Mouse (Mus musculus) neural tube, embryonic 12.5 days (tissue): ENCODE data around the gene Slc30a2. TPM values are rescaled to one million over a fixed set of nuclear protein-coding genes. Genes with fewer than 3 reads are reported as not detected.
"Not testable (repeated sequence)": the region's sequence is repeated elsewhere in the genome, so short reads cannot be mapped to it uniquely, and the experiment has no call there.

Source experiments
- ATAC-seq: fragments of 200-750 bp; cut with Nextera tagmentation; 2 replicates; pipeline ENCODE4 v1.8.0; 2017; ENCODE audit warnings: low read depth, mild to moderate bottlenecking, moderate TSS enrichment, moderate library complexity; ENCODE audit not compliant: low FRiP score
- H3K27ac ChIP-seq: fragments of 300-500 bp; sonication (generic); 2 replicates; pipeline ENCODE4 v1.5.1; 2016
- H3K27me3 ChIP-seq: fragments of 300-500 bp; sonication (generic); replicated peaks from 2 replicates; pipeline ENCODE4 v1.6.1; 2016; ENCODE audit warnings: mild to moderate bottlenecking
- H3K36me3 ChIP-seq: fragments of 300-500 bp; sonication (generic); 2 replicates; pipeline ENCODE4 v1.6.1; 2016; ENCODE audit warnings: mild to moderate bottlenecking
- H3K4me1 ChIP-seq: fragments of 300-500 bp; sonication (generic); 2 replicates; pipeline ENCODE4 v1.6.1; 2016
- H3K4me2 ChIP-seq: fragments of 300-500 bp; sonication (generic); replicated peaks from 2 replicates; pipeline ENCODE4 v1.6.1; 2016; ENCODE audit warnings: mild to moderate bottlenecking
- H3K4me3 ChIP-seq: fragments of 300-500 bp; sonication (generic); 2 replicates; pipeline ENCODE4 v1.5.1; 2016
- H3K9ac ChIP-seq: fragments of 300-500 bp; sonication (generic); 2 replicates; pipeline ENCODE4 v1.6.1; 2016; ENCODE audit warnings: mild to moderate bottlenecking
- H3K9me3 ChIP-seq: fragments of 300-500 bp; sonication (generic); 2 replicates; pipeline ENCODE4 v1.6.1; 2016; ENCODE audit warnings: mild to moderate bottlenecking
- whole genome bisulfite sequencing: fragments of 180-500 bp; shearing (Covaris S2); methylation state at CpG from one replicate; pipeline ENCODE4 v1.1.7; 2016; 5-methylcytosine and 5-hydroxymethylcytosine counted together
- polyA plus RNA-seq: library from polyadenylated mRNA; unstranded; fragments of >200 nt; fragmentation: Nextera tagmentation; extraction: Ambion mirVana; gene quantifications from 2 replicates; pipeline ENCODE4 v1.2.1, GENCODE M21; 2016

Gene Slc30a2
- polyA plus RNA-seq, result not detected in 2 replicates

DNA sequence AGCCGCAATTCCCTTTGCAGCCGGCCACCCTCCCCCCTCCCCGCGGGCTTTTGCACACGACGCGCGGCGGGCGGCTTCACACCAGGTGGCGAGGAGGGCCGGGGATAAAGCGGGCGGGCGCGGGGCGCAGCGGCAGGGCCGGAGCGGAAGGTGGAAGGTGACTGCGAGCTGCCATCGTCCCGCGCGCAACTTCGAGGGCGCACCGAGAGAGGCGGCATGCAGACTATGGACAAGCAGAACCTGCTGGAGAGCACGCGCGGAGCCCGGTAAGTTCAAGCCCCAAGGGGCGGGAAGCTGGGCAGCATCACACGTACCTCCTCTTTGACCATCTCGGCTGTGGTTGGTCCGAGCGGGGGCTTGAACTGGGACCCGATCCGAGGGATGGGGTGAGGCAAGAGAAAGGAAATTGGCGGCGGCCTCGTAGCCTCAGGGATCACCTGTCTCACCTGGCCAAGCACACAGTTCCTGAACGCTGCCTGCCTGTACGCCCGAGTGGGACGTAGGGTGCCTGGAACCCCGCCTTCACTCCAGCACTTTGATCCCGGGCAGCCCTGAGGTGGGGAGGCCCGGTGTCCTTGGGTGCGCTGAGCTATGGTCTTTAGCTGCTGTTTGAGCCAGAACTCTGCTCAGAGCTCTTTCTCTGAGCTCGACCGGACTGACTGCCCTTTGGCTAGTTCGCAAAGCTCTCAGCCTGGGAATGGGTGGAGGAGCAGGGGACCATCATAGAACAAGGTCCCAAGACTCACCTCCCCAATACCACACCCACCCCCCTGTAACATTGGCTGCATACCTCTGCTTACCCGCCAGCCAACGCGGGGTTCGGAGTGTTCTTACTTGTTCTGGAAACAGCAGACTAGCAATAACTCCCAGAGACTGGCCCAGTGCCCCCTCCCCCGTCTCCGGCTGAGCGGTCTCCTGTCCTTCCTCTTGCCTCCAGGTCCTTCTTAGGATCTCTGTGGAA, at the start of gene Slc30a2:
Slc30a2 (plus strand) TSS at position 111 of the 961 bp plus-strand sequence.
- Histone ChIP-seq H3K4me2 (peak within 1 kb of the TSS; percentile 54), H3K9ac (no peak within 1 kb of the TSS), H3K27ac (no peak within 1 kb of the TSS), H3K4me1 (peaks cover 12% of the 10 kb centered on the region), H3K27me3 (peaks cover 52% of the 10 kb centered on the region), H3K4me3 (peak within 1 kb of the TSS; percentile 18; the same call in 1 of the 2 replicates), H3K9me3 (no peaks in the 10 kb centered on the region), H3K36me3 (no peaks in the 10 kb centered on the region)
- 2% methylated on average over 61 of the region's 61 CpGs for WGBS
- no peak for ATAC-seq

GRCm38 (mm10) chr4:134293692-134294163, 49.3 kb upstream of the Slc30a2 start:
- 73% methylated on average over 9 of the region's 9 CpGs for WGBS
- no peak overlapping the region for H3K9ac ChIP-seq

DNA sequence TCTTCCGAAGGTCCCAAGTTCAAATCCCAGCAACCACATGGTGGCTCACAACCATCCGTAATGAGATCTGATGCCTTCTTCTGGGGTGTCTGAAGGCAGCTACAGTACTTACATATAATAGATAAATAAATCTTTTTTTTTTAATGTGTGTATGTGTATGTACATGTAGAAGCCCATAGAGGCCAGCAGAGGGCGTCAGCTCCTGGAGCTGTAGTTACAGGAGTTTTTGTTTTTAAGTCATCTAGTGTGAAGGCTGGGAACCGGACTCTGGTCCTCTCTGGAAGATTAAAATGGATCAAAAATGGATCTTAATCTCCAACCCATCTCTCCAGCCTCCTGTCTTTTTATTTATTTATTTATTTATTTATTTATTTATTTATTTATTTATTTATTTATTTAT, 46.9 kb upstream of the Slc30a2 start:
- not testable (repeated sequence) for H3K4me3 ChIP-seq, H3K27ac ChIP-seq, H3K27me3 ChIP-seq, ATAC-seq, H3K4me1 ChIP-seq, H3K36me3 ChIP-seq, H3K9ac ChIP-seq, H3K9me3 ChIP-seq, H3K4me2 ChIP-seq
- whole genome bisulfite sequencing, result 85% methylated on average over 4 of the region's 4 CpGs

More at GRCm38 (mm10) chr4:134293692-134294163, 49.3 kb upstream of the Slc30a2 start:
- H3K9me3 ChIP-seq, result no peaks in the 10 kb centered on the region; the same call in 1 of the 2 replicates
- no peak overlapping the region for H3K4me2 ChIP-seq
- no peak overlapping the region for H3K27ac ChIP-seq
- H3K27me3 ChIP-seq, result no peaks in the 10 kb centered on the region
- ATAC-seq, result no peak
- no peaks in the 10 kb centered on the region for H3K36me3 ChIP-seq
- H3K4me3 ChIP-seq, result no peak overlapping the region
- H3K4me1 ChIP-seq, result peaks cover 2% of the 10 kb centered on the region; the same call in 1 of the 2 replicates

- Histone ChIP-seq H3K36me3 (no peaks in the 10 kb centered on the region), H3K9me3 (no peaks in the 10 kb centered on the region; the same call in 1 of the 2 replicates), H3K9ac (no peak overlapping the region), H3K4me2 (no peak overlapping the region), H3K4me1 (no peaks in the 10 kb centered on the region), H3K27ac (no peak overlapping the region), H3K4me3 (no peak overlapping the region), H3K27me3 (no peaks in the 10 kb centered on the region)
- ATAC-seq, result no peak
- 88% methylated on average over 4 of the region's 4 CpGs for WGBS
Observed at GRCm38 (mm10) chr4:134296523-134296922, 46.5 kb upstream of the Slc30a2 start.

DNA sequence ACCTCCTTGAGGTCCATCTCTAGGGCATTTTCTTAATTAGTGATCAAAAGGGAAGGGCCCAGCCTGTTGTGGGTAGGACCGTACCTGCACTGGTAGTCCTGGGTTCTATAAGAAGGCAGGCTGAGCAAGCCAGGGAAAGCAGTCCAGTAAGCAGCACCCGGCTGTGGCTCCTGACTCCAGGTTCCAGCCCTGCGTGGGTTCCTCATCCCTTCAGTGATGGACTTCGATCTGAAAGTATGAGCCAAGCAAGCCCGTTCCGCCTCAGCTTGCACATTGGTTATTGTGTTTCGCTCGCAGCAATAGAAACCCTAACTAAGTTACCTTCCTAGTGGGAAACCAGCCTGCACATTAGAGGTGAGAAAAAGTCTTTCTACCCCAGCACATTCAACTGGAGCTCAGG, 45.6 kb upstream of the Slc30a2 start:
- H3K9ac ChIP-seq, result no peak overlapping the region
- no peak overlapping the region for H3K4me2 ChIP-seq
- H3K27me3 ChIP-seq, result no peaks in the 10 kb centered on the region
- no peak for ATAC-seq
- WGBS, result 87% methylated on average over 8 of the region's 8 CpGs
- no peaks in the 10 kb centered on the region; the same call in 1 of the 2 replicates for H3K9me3 ChIP-seq
- no peak overlapping the region for H3K27ac ChIP-seq
- H3K4me1 ChIP-seq, result no peaks in the 10 kb centered on the region
- no peaks in the 10 kb centered on the region for H3K36me3 ChIP-seq
- H3K4me3 ChIP-seq, result no peak overlapping the region

- Histone ChIP-seq H3K27ac (no peak overlapping the region), H3K9me3 (no peaks in the 10 kb centered on the region; the same call in 1 of the 2 replicates), H3K4me2 (no peak overlapping the region), H3K36me3 (no peaks in the 10 kb centered on the region), H3K27me3 (no peaks in the 10 kb centered on the region), H3K9ac (no peak overlapping the region), H3K4me1 (no peaks in the 10 kb centered on the region), H3K4me3 (no peak overlapping the region)
- ATAC-seq, result no peak
- 80% methylated on average over 19 of the region's 19 CpGs for WGBS
Observed at GRCm38 (mm10) chr4:134298626-134299497, 44.1 kb upstream of the Slc30a2 start.

- 73% methylated on average over 4 of the region's 4 CpGs for WGBS
- no peak overlapping the region for H3K9ac ChIP-seq
- ATAC-seq, result no peak
Observed at GRCm38 (mm10) chr4:134299498-134299810, 43.5 kb upstream of the Slc30a2 start.

GRCm38 (mm10) chr4:134300316-134300715, 42.7 kb upstream of the Slc30a2 start:
- no peak overlapping the region for H3K4me2 ChIP-seq
- no peak overlapping the region for H3K9ac ChIP-seq
- no peaks in the 10 kb centered on the region for H3K4me1 ChIP-seq
- no peaks in the 10 kb centered on the region; the same call in 1 of the 2 replicates for H3K9me3 ChIP-seq
- no peak for ATAC-seq
- WGBS, result 79% methylated on average over 9 of the region's 9 CpGs
- no peak overlapping the region for H3K27ac ChIP-seq
- no peaks in the 10 kb centered on the region for H3K27me3 ChIP-seq
- H3K4me3 ChIP-seq, result no peak overlapping the region
- no peaks in the 10 kb centered on the region for H3K36me3 ChIP-seq

More at GRCm38 (mm10) chr4:134299498-134299810, 43.5 kb upstream of the Slc30a2 start:
- Histone ChIP-seq H3K4me2 (no peak overlapping the region), H3K9me3 (no peaks in the 10 kb centered on the region; the same call in 1 of the 2 replicates), H3K27ac (no peak overlapping the region), H3K36me3 (no peaks in the 10 kb centered on the region), H3K4me1 (no peaks in the 10 kb centered on the region), H3K27me3 (no peaks in the 10 kb centered on the region), H3K4me3 (no peak overlapping the region)

DNA sequence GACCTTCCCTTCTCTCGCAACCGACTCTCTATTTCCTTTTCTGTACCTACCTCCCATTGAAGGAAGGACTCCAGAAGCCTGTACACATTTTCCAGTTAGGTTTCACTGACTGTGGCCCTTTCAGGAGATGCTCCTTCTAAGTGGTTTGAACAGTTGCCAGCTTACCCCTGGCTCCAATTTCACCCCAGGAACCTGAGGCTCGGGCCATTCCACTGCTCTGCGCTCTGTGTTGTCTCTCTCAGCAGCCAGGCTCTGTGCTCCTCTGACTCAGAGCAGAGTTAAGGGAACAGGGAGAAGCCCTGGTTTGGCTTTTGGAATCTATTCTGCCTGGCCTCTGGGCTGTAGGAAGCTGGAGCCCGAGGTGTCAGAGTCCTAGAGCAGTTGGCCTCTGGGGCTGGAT, 40.9 kb upstream of the Slc30a2 start:
- WGBS, result 89% methylated on average over 5 of the region's 5 CpGs

DNA sequence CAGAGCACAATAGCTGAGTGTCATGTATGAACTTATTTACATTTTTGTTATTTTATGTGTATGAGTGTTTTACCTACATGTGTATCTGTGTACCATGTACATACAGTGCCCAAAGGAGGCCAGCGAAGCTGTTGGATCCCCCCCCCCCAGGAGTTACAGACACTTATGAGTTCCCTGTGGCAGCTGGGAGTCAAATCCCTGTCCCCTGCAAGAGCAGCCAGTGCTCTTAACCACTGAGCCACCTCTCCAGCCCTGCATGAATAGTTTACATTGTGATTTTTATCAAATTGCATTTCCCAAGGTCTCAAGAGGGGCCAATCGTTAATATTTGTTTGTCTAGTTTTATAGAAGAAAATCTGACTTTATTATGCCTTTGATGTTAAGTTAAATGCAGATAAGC, 36.0 kb upstream of the Slc30a2 start:
- Histone ChIP-seq H3K36me3 (no peaks in the 10 kb centered on the region), H3K9me3 (no peaks in the 10 kb centered on the region), H3K4me1 (peaks cover 7% of the 10 kb centered on the region), H3K27ac (no peak overlapping the region), H3K4me3 (no peak overlapping the region), H3K4me2 (no peak overlapping the region), H3K27me3 (no peaks in the 10 kb centered on the region), H3K9ac (no peak overlapping the region)
- no peak for ATAC-seq
- WGBS, result 92% methylated on average over 2 of the region's 2 CpGs

More for the DNA sequence above, 40.9 kb upstream of the Slc30a2 start:
- ATAC-seq, result no peak
- no peak overlapping the region for H3K4me3 ChIP-seq
- H3K9ac ChIP-seq, result no peak overlapping the region
- peaks cover 1% of the 10 kb centered on the region; the same call in 1 of the 2 replicates for H3K4me1 ChIP-seq
- H3K27ac ChIP-seq, result no peak overlapping the region
- H3K27me3 ChIP-seq, result no peaks in the 10 kb centered on the region
- no peaks in the 10 kb centered on the region for H3K9me3 ChIP-seq
- no peak overlapping the region for H3K4me2 ChIP-seq
- no peaks in the 10 kb centered on the region for H3K36me3 ChIP-seq

GRCm38 (mm10) chr4:134307367-134308072, 35.5 kb upstream of the Slc30a2 start:
- Histone ChIP-seq H3K9ac (no peak overlapping the region), H3K27ac (no peak overlapping the region), H3K36me3 (no peaks in the 10 kb centered on the region), H3K27me3 (no peaks in the 10 kb centered on the region), H3K9me3 (no peaks in the 10 kb centered on the region), H3K4me3 (no peak overlapping the region), H3K4me1 (peaks cover 7% of the 10 kb centered on the region), H3K4me2 (0 out of 2 replicates have a peak overlapping the region, but pooled peaks have one; percentile 25)
- ATAC-seq, result no peak
- 26% methylated on average over 12 of the region's 12 CpGs for WGBS
